12 mouse cellular contexts compared by ENCODE assay signal in the genomic region with DNA sequence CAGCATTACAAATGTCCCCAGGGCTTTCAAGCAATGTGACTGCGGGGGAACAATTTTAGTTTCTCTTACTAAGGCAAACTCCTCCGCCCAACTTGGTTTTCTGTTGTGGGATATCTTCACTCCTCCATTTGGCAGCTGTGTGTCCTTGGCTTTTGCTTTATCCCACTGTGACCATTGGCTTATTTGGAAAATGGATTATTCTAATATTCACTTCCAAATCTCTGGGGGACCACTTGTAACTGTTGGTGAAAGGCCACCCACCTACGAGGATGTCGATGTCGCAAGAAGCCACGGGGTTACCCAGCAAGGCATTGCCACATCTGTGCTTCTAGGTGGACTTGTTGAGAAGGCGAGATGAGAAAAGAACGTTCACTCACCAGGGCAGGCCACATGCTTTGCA. TPM values are rescaled to one million over a fixed set of nuclear protein-coding genes. Genes with fewer than 3 reads are reported as not detected.
DNase-seq lines count a peak whose midpoint lies in the region; ATAC-seq and TF ChIP-seq lines count a peak whose summit lies in the region.
"Had no signal": no experiment of that assay in that cellular context is flagged by ENCODE, and none has a peak within 500 bp of the region (broad histone marks: within the 10 kb centered on the region; RNA-seq: fewer than 3 reads in every experiment).

No protein-coding gene starts in this region.

- H3K9ac ChIP-seq in kidney, embryonic 14.5 days (ENCODE audit: low read depth, low read length): no peak overlapping the region
- H3K9ac ChIP-seq: neural tube, embryonic 12.5 days had no signal

- H3K9me3 ChIP-seq in kidney, embryonic 14.5 days (ENCODE audit: control insufficient read depth, low read length): no peaks in the 10 kb centered on the region
- H3K9me3 ChIP-seq: neural tube, embryonic 12.5 days had no signal

- no peaks in the 10 kb centered on the region for H3K27me3 ChIP-seq in kidney, adult 2 months (replicated peaks; ENCODE audit: control insufficient read depth, insufficient read depth, low read length)
- H3K27me3 ChIP-seq in kidney, embryonic 14.5 days (ENCODE audit: control insufficient read depth, insufficient read depth, low read length): no peaks in the 10 kb centered on the region
- H3K27me3 ChIP-seq: neural tube, embryonic 12.5 days had no signal

- no peak for ATAC-seq in kidney, embryonic 14.5 days (ENCODE audit: low FRiP score, low TSS enrichment)

- intact Hi-C loops in heart, postnatal 10 days (cut with DNase I): no loop called here

- H3K4me3 ChIP-seq in kidney, adult 2 months (ENCODE audit: insufficient read depth, low read depth, low read length): no peak overlapping the region
- no peak overlapping the region for H3K4me3 ChIP-seq in kidney, embryonic 14.5 days (ENCODE audit: low read length)
- H3K4me3 ChIP-seq: neural tube, embryonic 12.5 days had no signal

- no peak overlapping the region for H3K4me2 ChIP-seq in kidney, embryonic 14.5 days (replicated peaks; ENCODE audit: low read depth, low read length)
- H3K4me2 ChIP-seq: neural tube, embryonic 12.5 days had no signal

- H3K36me3 ChIP-seq in kidney, adult 2 months (ENCODE audit: control insufficient read depth, insufficient read depth, low read length): no peaks in the 10 kb centered on the region
- no peaks in the 10 kb centered on the region for H3K36me3 ChIP-seq in kidney, embryonic 14.5 days (ENCODE audit: control insufficient read depth, insufficient read depth, low read length)
- H3K36me3 ChIP-seq: neural tube, embryonic 12.5 days had no signal

- TF ChIP-seq POLR2A in kidney, adult 2 months (IDR thresholded peaks at IDR 0.05; ENCODE audit: low read depth, low read length): no peak

- H3K4me1 ChIP-seq in kidney, adult 2 months (ENCODE audit: control insufficient read depth, insufficient read depth, low read length): no peaks in the 10 kb centered on the region
- peaks cover 4% of the 10 kb centered on the region; the same call in 1 of the 2 replicates for H3K4me1 ChIP-seq in kidney, embryonic 14.5 days (ENCODE audit: control insufficient read depth, insufficient read depth, low read length)
- H3K4me1 ChIP-seq: neural tube, embryonic 12.5 days had no signal

- no peak overlapping the region for H3K27ac ChIP-seq in kidney, adult 2 months (ENCODE audit: insufficient read depth, low read depth, low read length)
- no peak overlapping the region for H3K27ac ChIP-seq in kidney, embryonic 14.5 days (ENCODE audit: low read depth, low read length)
- H3K27ac ChIP-seq: neural tube, embryonic 12.5 days had no signal

- TF ChIP-seq CTCF in kidney, adult 2 months (conservative IDR thresholded peaks at IDR 0.05; ENCODE audit: insufficient read depth, insufficient read length, low read depth, low read length): no peak

- WGBS in kidney, adult 2 months: 76% methylated on average over 8 of the region's 8 CpGs
- 87% methylated on average over 8 of the region's 8 CpGs for WGBS in kidney, embryonic 14.5 days

- peak; percentile 12 for DNase-seq in kidney, adult 2 months
- DNase-seq in adrenal gland, postnatal 14 days: peak; percentile 70
- peak; percentile 35 to 37 for DNase-seq in heart, postnatal 10 days
- DNase-seq in testis, postnatal 14 days (ENCODE audit: low spot score): peak; percentile 36
- DNase-seq in B cell, adult 2 months: no peak
- no peak for DNase-seq in right cerebral cortex, postnatal 14 days
- DNase-seq: thymus, adult 2 months had no signal

RNA-seq across cellular contexts. Expression of gene Ccdc170, which starts 0.6 kb away (rescaled TPM):
- 3.8 and 5.0 TPM in 2 replicates for polyA plus RNA-seq in kidney, adult 2 months (2012; rRNA removed)
- 0.47 and 1.0 TPM in 2 replicates for polyA plus RNA-seq in kidney, embryonic 14.5 days (2014; fragmentation: Nextera tagmentation; extraction: Ambion mirVana)
- 0.11 and 0.38 TPM in 2 replicates for total RNA-seq in adrenal gland, postnatal 14 days (2021)
- total RNA-seq in heart, postnatal 10 days (2021): under 1 TPM; 0.07 to 0.34 TPM
- total RNA-seq: megakaryocyte-erythroid progenitor cell, adult 5-6 weeks had no signal
- polyA plus RNA-seq: intestine, embryonic 14.5 days; liver, embryonic 16.5 days had no signal

RNA-seq across cellular contexts. Expression of gene Armt1, which starts 49.4 kb away (rescaled TPM):
- 7.9 and 9.1 TPM in 2 replicates for polyA plus RNA-seq in kidney, adult 2 months (2012; rRNA removed)
- polyA plus RNA-seq in kidney, embryonic 14.5 days (2014; fragmentation: Nextera tagmentation; extraction: Ambion mirVana): 21.4 and 26.3 TPM in 2 replicates
- total RNA-seq in adrenal gland, postnatal 14 days (2021): 15.7 and 20.1 TPM in 2 replicates
- 1 to 10 TPM; 8.2 to 8.9 TPM for total RNA-seq in heart, postnatal 10 days (2021)

RNA-seq across cellular contexts. Expression of gene Rmnd1, which starts 49.5 kb away (rescaled TPM):
- 66.7 and 72.2 TPM in 2 replicates for polyA plus RNA-seq in kidney, adult 2 months (2012; rRNA removed)
- 56.4 and 61.3 TPM in 2 replicates for polyA plus RNA-seq in kidney, embryonic 14.5 days (2014; fragmentation: Nextera tagmentation; extraction: Ambion mirVana)
- total RNA-seq in adrenal gland, postnatal 14 days (2021): 51.2 and 57.0 TPM in 2 replicates
- 10 to 100 TPM; 48.5 to 49.9 TPM for total RNA-seq in heart, postnatal 10 days (2021)

Comparison
In these comparisons a context has a peak if more than half of its experiments do, and no peak if none do; other contexts are left out.
1. DNase-seq: peak in kidney, adult 2 months (single experiment), adrenal gland, postnatal 14 days (single experiment), heart, postnatal 10 days (2 of 2) and testis, postnatal 14 days (single experiment); none in B cell, adult 2 months (0 of 2) and right cerebral cortex, postnatal 14 days (single experiment).